Mouse (Mus musculus) testis, adult 2 months (tissue): ENCODE data around the gene Mov10l1. TPM values are rescaled to one million over a fixed set of nuclear protein-coding genes. Genes with fewer than 3 reads are reported as not detected.
A peak's percentile ranks its signal among the peaks of the same experiment; 100 is the strongest.

Experiments used
- H3K27ac ChIP-seq: fragments of 200-500 bp; 2 replicates; pipeline ENCODE4 v1.5.1; 2012; ENCODE audit warnings: low read depth, low read length; ENCODE audit not compliant: control insufficient read depth, insufficient read depth
- H3K27me3 ChIP-seq: fragments of 200-500 bp; 2 replicates; pipeline ENCODE4 v1.6.1; 2012; ENCODE audit warnings: mild to moderate bottlenecking, low read length, moderate library complexity; ENCODE audit not compliant: control insufficient read depth, insufficient read depth
- H3K36me3 ChIP-seq: fragments of 200-500 bp; 2 replicates; pipeline ENCODE4 v1.6.1; 2012; ENCODE audit warnings: mild to moderate bottlenecking, low read length; ENCODE audit not compliant: control insufficient read depth, insufficient read depth
- H3K4me1 ChIP-seq: fragments of 200-500 bp; 2 replicates; pipeline ENCODE4 v1.6.1; 2012; ENCODE audit warnings: low read length; ENCODE audit not compliant: control insufficient read depth, insufficient read depth
- H3K4me3 ChIP-seq: fragments of 200-500 bp; 2 replicates; pipeline ENCODE4 v1.5.1; 2012; ENCODE audit warnings: low read depth, mild to moderate bottlenecking, low read length, moderate library complexity, mixed read lengths; ENCODE audit not compliant: control insufficient read depth
- CTCF ChIP-seq: fragments of 200-500 bp; IDR thresholded peaks from 2 replicates; pipeline ENCODE4 v1.5.1; 2012; ENCODE audit warnings: low read depth, mild to moderate bottlenecking, inconsistent platforms, low read length, moderate library complexity; ENCODE audit not compliant: control insufficient read depth, insufficient read depth, insufficient replicate concordance
- POLR2A ChIP-seq: fragments of 200-500 bp; IDR thresholded peaks from 2 replicates; pipeline ENCODE4 v1.6.1; 2012; ENCODE audit warnings: low read depth, mild to moderate bottlenecking, inconsistent platforms, low read length, moderate library complexity; ENCODE audit not compliant: control insufficient read depth
- polyA plus RNA-seq: library from polyadenylated mRNA; depleted of rRNA; stranded (reverse); fragments of >200 nt; gene quantifications from 2 replicates; pipeline ENCODE4 v1.2.3, GENCODE M21; 2012

Mov10l1 gene
- polyA plus RNA-seq, 1 experiment = 58.4 TPM

- Histone ChIP-seq H3K27me3 (no peaks in the 10 kb centered on the region), H3K4me1 (no peaks in the 10 kb centered on the region), H3K27ac (no peak overlapping the region), H3K4me3 (no peak overlapping the region), H3K36me3 (peaks cover 3% of the 10 kb centered on the region)
- TF ChIP-seq POLR2A = no peak
- no peak for TF ChIP-seq CTCF
Measured at GRCm38 (mm10) chr15:89016722-89017121, 34.0 kb downstream of the Mov10l1 start.

- TF ChIP-seq CTCF (no peak), POLR2A (no peak)
- Histone ChIP-seq H3K4me3 (no peak overlapping the region; the same call in 1 of the 2 replicates), H3K4me1 (no peaks in the 10 kb centered on the region), H3K36me3 (peaks cover 8% of the 10 kb centered on the region), H3K27ac (no peak overlapping the region), H3K27me3 (no peaks in the 10 kb centered on the region)
Measured at GRCm38 (mm10) chr15:89020085-89020484, 37.4 kb downstream of the Mov10l1 start.

DNA sequence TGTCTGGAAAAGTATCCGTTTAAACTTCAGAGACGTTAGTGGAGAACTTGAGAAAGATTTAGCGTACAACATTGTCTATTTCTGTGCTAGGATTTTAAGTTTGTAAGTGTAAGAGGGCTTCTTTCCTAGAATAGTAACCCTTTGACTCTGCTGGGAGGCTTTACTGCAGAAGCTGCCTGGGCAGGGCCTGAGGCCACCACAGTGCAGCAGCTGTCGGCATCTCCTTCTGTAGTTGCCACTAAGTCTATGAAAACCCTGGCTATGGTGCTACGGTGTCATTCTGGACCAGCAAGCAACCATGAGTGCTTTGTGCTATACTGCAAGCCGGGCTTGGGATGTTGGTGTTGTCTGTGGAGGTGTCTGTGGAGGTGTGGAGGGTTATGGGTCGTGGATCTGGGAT, 37.8 kb downstream of the Mov10l1 start:
- Histone ChIP-seq H3K27me3 (no peaks in the 10 kb centered on the region), H3K36me3 (peaks cover 8% of the 10 kb centered on the region), H3K4me3 (no peak overlapping the region), H3K27ac (no peak overlapping the region), H3K4me1 (no peaks in the 10 kb centered on the region)
- TF ChIP-seq CTCF (no peak), POLR2A (no peak)

DNA sequence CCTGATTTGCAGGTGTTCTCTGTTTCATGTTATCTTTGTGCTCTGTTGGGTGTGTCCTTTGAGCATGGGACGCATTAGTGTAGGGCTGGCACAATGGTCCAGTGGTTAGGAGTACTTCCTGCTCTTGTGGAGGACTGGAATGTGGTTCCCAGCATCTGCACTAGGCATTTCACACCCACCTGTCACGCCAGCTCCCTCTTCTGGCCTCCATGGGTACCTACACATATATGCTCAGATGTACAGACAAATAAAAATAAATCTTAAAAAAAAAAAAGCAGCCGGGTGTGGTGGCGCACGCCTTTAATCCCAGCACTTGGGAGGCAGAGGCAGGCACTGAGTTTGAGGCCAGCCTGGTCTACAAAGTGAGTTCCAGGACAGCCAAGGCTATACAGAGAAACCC, 61.7 kb downstream of the Mov10l1 start:
- TF ChIP-seq POLR2A (no peak), CTCF (no peak)
- H3K36me3 ChIP-seq = no peaks in the 10 kb centered on the region; the same call in none of the 2 replicates
- no peak overlapping the region for H3K27ac ChIP-seq
- H3K27me3 ChIP-seq = no peaks in the 10 kb centered on the region
- H3K4me3 ChIP-seq = no peak overlapping the region
- no peaks in the 10 kb centered on the region for H3K4me1 ChIP-seq

- Histone ChIP-seq H3K4me1 (no peaks in the 10 kb centered on the region), H3K36me3 (no peaks in the 10 kb centered on the region; the same call in none of the 2 replicates), H3K27me3 (no peaks in the 10 kb centered on the region), H3K4me3 (no peak overlapping the region), H3K27ac (no peak overlapping the region)
- no peak for TF ChIP-seq POLR2A
- no peak for TF ChIP-seq CTCF
Measured at GRCm38 (mm10) chr15:89046356-89046755, 63.6 kb downstream of the Mov10l1 start.

DNA sequence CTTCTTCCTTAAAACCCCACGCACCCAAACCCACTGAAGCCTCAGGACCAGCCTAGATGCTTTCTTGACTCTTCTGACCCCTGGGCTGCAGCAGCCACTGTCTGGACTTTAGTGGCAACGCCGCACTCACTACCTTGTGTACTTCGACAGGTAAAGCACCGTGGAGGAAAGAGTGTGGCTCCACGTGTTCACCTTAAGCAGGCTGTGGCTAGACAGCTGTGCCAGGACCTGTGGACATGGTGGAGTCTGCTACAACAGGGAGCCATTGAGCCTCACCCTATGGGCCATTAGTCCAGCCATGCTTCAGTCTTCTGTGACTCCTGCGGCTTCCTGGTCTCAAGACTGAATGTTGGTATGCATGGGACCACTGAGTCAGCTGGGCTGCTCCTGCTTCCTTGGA, 72.0 kb downstream of the Mov10l1 start:
- no peaks in the 10 kb centered on the region for H3K27me3 ChIP-seq
- TF ChIP-seq CTCF = no peak
- TF ChIP-seq POLR2A = no peak
- peak overlapping the region; percentile 41; the same call in 1 of the 2 replicates for H3K4me3 ChIP-seq

DNA sequence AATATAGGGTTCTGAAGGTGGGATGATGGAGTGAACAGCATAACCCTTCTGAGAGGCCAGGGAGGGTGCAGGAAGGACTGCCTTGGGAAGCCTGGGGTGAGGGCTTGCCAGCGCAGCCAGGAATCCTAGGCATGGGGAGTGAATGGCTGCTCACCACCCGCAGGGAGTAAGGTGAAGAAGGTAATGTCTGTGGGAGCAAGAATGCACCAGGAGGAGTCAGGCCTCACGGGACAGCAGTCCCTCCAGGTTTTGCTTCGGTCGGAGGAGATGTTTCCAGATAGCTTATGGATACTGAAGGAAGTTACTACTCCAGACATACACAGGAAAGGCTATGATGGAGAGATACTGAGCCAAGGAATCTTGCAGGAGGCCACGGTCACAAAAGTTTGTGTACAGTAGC, 76.0 kb downstream of the Mov10l1 start:
- TF ChIP-seq CTCF = no peak
- no peak for TF ChIP-seq POLR2A
- Histone ChIP-seq H3K36me3 (no peaks in the 10 kb centered on the region), H3K4me1 (peaks cover 3% of the 10 kb centered on the region; the same call in 1 of the 2 replicates), H3K27me3 (no peaks in the 10 kb centered on the region), H3K27ac (no peak overlapping the region), H3K4me3 (peak overlapping the region; percentile 79)

More for the DNA sequence above, 72.0 kb downstream of the Mov10l1 start:
- H3K27ac ChIP-seq = no peak overlapping the region
- peaks cover 3% of the 10 kb centered on the region; the same call in 1 of the 2 replicates for H3K4me1 ChIP-seq
- H3K36me3 ChIP-seq = no peaks in the 10 kb centered on the region

- no peaks in the 10 kb centered on the region for H3K27me3 ChIP-seq
Measured at GRCm38 (mm10) chr15:89059161-89059931, 76.6 kb downstream of the Mov10l1 start, which contains the start of gene Panx2. TSS of gene Panx2 (plus strand) at chr15:89059734.

More at GRCm38 (mm10) chr15:89059161-89059931, 76.6 kb downstream of the Mov10l1 start, which contains the start of gene Panx2:
- TF ChIP-seq POLR2A (0 out of 2 replicates have a peak, but pooled peaks have one; percentile 17), CTCF (no peak)
- Histone ChIP-seq H3K27ac (no peak within 1 kb of the TSS), H3K4me1 (peaks cover 3% of the 10 kb centered on the region; the same call in 1 of the 2 replicates), H3K4me3 (peak within 1 kb of the TSS; percentile 80), H3K36me3 (no peaks in the 10 kb centered on the region)
